Mouse (Mus musculus): ENCODE measurements at regions not wholly inside any gene's neighbourhood (a gene's known extent, or its start where the extent isn't known, plus 50 kb on each side); places are given as distances from the start of the nearest gene placed in this dataset.

GRCm38 (mm10) chr12:21480226-21480625 is 62.8 kb upstream of the Ywhaq start:
- no peaks in the 10 kb centered on the region for H3K36me3 ChIP-seq
- no peak for ATAC-seq (ENCODE audit: low read depth)
- H3K4me1 ChIP-seq (replicated peaks): no peaks in the 10 kb centered on the region
- H3K4me3 ChIP-seq (replicated peaks): no peak overlapping the region
- no peak overlapping the region for H3K9ac ChIP-seq
- no peaks in the 10 kb centered on the region for H3K9me3 ChIP-seq (replicated peaks)
- WGBS (ENCODE audit: insufficient replicate concordance): 48% methylated on average over 2 of the region's 2 CpGs
- DNase-seq: no peak
- H3K27me3 ChIP-seq: no peaks in the 10 kb centered on the region
- no peak overlapping the region for H3K27ac ChIP-seq
- no peak overlapping the region for H3K4me2 ChIP-seq

- no peaks in the 10 kb centered on the region for H3K36me3 ChIP-seq
- no peak overlapping the region for H3K9ac ChIP-seq
- no peak overlapping the region for H3K27ac ChIP-seq
- 41% methylated on average over 1 of the region's 1 CpGs for WGBS (ENCODE audit: insufficient replicate concordance)
- H3K27me3 ChIP-seq: no peaks in the 10 kb centered on the region
- H3K4me1 ChIP-seq (replicated peaks): no peaks in the 10 kb centered on the region
- DNase-seq (no peak), ATAC-seq (ENCODE audit: low read depth) (no peak)
- H3K4me3 ChIP-seq (replicated peaks): no peak overlapping the region
- no peak overlapping the region for H3K4me2 ChIP-seq
- H3K9me3 ChIP-seq (replicated peaks): no peaks in the 10 kb centered on the region
Observed at GRCm38 (mm10) chr12:21479251-21479650, 61.8 kb upstream of the Ywhaq start.

GRCm38 (mm10) chr12:21476516-21476915 is 59.1 kb upstream of the Ywhaq start:
- no peaks in the 10 kb centered on the region for H3K36me3 ChIP-seq
- H3K9ac ChIP-seq: no peak overlapping the region
- no peak for DNase-seq

GRCm38 (mm10) chr12:21472951-21473710 is 55.7 kb upstream of the Ywhaq start:
- H3K4me3 ChIP-seq (replicated peaks): no peak overlapping the region
- no peak for DNase-seq
- H3K27ac ChIP-seq: no peak overlapping the region
- WGBS (ENCODE audit: insufficient replicate concordance): 77% methylated on average over 6 of the region's 6 CpGs
- no peak overlapping the region for H3K9ac ChIP-seq
- no peaks in the 10 kb centered on the region for H3K36me3 ChIP-seq
- no peaks in the 10 kb centered on the region for H3K27me3 ChIP-seq
- H3K4me1 ChIP-seq (replicated peaks): no peaks in the 10 kb centered on the region
- no peak for ATAC-seq (ENCODE audit: low read depth)
- no peaks in the 10 kb centered on the region for H3K9me3 ChIP-seq (replicated peaks)
- no peak overlapping the region for H3K4me2 ChIP-seq

More at GRCm38 (mm10) chr12:21476516-21476915, 59.1 kb upstream of the Ywhaq start:
- no peaks in the 10 kb centered on the region for H3K27me3 ChIP-seq
- ATAC-seq (ENCODE audit: low read depth): no peak
- H3K4me1 ChIP-seq (replicated peaks): no peaks in the 10 kb centered on the region
- no peak overlapping the region for H3K27ac ChIP-seq
- no peak overlapping the region for H3K4me2 ChIP-seq
- no peak overlapping the region for H3K4me3 ChIP-seq (replicated peaks)
- 72% methylated on average over 2 of the region's 2 CpGs for WGBS (ENCODE audit: insufficient replicate concordance)
- H3K9me3 ChIP-seq (replicated peaks): no peaks in the 10 kb centered on the region

- Histone ChIP-seq H3K9me3 (replicated peaks) (no peaks in the 10 kb centered on the region), H3K4me1 (replicated peaks) (no peaks in the 10 kb centered on the region), H3K36me3 (no peaks in the 10 kb centered on the region), H3K4me2 (no peak overlapping the region), H3K27ac (no peak overlapping the region), H3K27me3 (no peaks in the 10 kb centered on the region), H3K4me3 (replicated peaks) (no peak overlapping the region), H3K9ac (no peak overlapping the region)
- no peak for DNase-seq
- no peak for ATAC-seq (ENCODE audit: low read depth)
- 41% methylated on average over 4 of the region's 4 CpGs for WGBS (ENCODE audit: insufficient replicate concordance)
Observed at GRCm38 (mm10) chr12:21472487-21472886, 55.0 kb upstream of the Ywhaq start.

GRCm38 (mm10) chr12:21471986-21472385 is 54.5 kb upstream of the Ywhaq start:
- no peak for ATAC-seq (ENCODE audit: low read depth)
- H3K9ac ChIP-seq: no peak overlapping the region
- no peak overlapping the region for H3K4me3 ChIP-seq (replicated peaks)
- no peak for DNase-seq
- no peak overlapping the region for H3K27ac ChIP-seq
- no peaks in the 10 kb centered on the region for H3K36me3 ChIP-seq
- H3K4me1 ChIP-seq (replicated peaks): no peaks in the 10 kb centered on the region
- 64% methylated on average over 7 of the region's 7 CpGs for WGBS (ENCODE audit: insufficient replicate concordance)
- H3K27me3 ChIP-seq: no peaks in the 10 kb centered on the region
- H3K9me3 ChIP-seq (replicated peaks): no peaks in the 10 kb centered on the region
- H3K4me2 ChIP-seq: no peak overlapping the region

GRCm38 (mm10) chr12:21470286-21470685 is 52.8 kb upstream of the Ywhaq start:
- H3K27ac ChIP-seq: no peak overlapping the region
- 70% methylated on average over 3 of the region's 3 CpGs for WGBS (ENCODE audit: insufficient replicate concordance)
- no peak overlapping the region for H3K9ac ChIP-seq
- ATAC-seq (ENCODE audit: low read depth): no peak
- H3K4me3 ChIP-seq (replicated peaks): no peak overlapping the region
- no peaks in the 10 kb centered on the region for H3K27me3 ChIP-seq
- H3K36me3 ChIP-seq: no peaks in the 10 kb centered on the region
- H3K9me3 ChIP-seq (replicated peaks): no peaks in the 10 kb centered on the region
- no peak overlapping the region for H3K4me2 ChIP-seq
- no peak for DNase-seq
- H3K4me1 ChIP-seq (replicated peaks): no peaks in the 10 kb centered on the region

Data from liver, embryonic 13.5 days (tissue).